Mouse (Mus musculus) thymus, adult 2 months (tissue): Measurements from ENCODE around the gene Shank1.

Experiments
- CTCF ChIP-seq: fragments of 200-500 bp; IDR thresholded peaks from 2 replicates; pipeline ENCODE4 v1.5.1; 2012; ENCODE audit warnings: mild to moderate bottlenecking, control low read depth, low read length, moderate library complexity, borderline replicate concordance; ENCODE audit not compliant: control insufficient read depth, poor library complexity, insufficient read depth; ENCODE audit errors: extremely low read depth
- POLR2A ChIP-seq: fragments of 200-500 bp; IDR thresholded peaks from 2 replicates; pipeline ENCODE4 v1.6.1; 2012; ENCODE audit warnings: mild to moderate bottlenecking, low read length, control low read depth, moderate library complexity; ENCODE audit not compliant: control insufficient read depth, poor library complexity, insufficient read depth; ENCODE audit errors: extremely low read depth

GRCm38 (mm10) chr7:44277250-44277622 lies 32.8 kb upstream of the Shank1 start:
- TF ChIP-seq POLR2A: no peak
- no peak for TF ChIP-seq CTCF
